Mouse (Mus musculus) hindbrain, embryonic 15.5 days (tissue): Measurements from ENCODE around the gene Wfdc2. TPM values are rescaled to one million over a fixed set of nuclear protein-coding genes. Genes with fewer than 3 reads are reported as not detected.

Source experiments
- ATAC-seq: fragments of 200-750 bp; cut with Nextera tagmentation; 2 replicates; pipeline ENCODE4 v1.8.0; 2017; ENCODE audit warnings: low read depth, moderate number of reproducible peaks, moderate TSS enrichment; ENCODE audit not compliant: low FRiP score
- H3K27ac ChIP-seq: fragments of 300-500 bp; sonication (generic); replicated peaks from 2 replicates; pipeline ENCODE4 v1.5.1; 2015; ENCODE audit warnings: mild to moderate bottlenecking, inconsistent platforms
- H3K27me3 ChIP-seq: fragments of 300-500 bp; sonication (generic); 2 replicates; pipeline ENCODE4 v1.6.1; 2015; ENCODE audit warnings: control low read depth, inconsistent platforms
- H3K36me3 ChIP-seq: fragments of 300-500 bp; sonication (generic); 2 replicates; pipeline ENCODE4 v1.6.1; 2015; ENCODE audit warnings: control low read depth, inconsistent platforms
- H3K4me1 ChIP-seq: fragments of 300-500 bp; sonication (generic); replicated peaks from 2 replicates; pipeline ENCODE4 v1.6.1; 2015; ENCODE audit warnings: control low read depth, inconsistent platforms
- H3K4me2 ChIP-seq: fragments of 300-500 bp; sonication (generic); 2 replicates; pipeline ENCODE4 v1.6.1; 2015; ENCODE audit warnings: moderate library complexity, mild to moderate bottlenecking, inconsistent platforms
- H3K4me3 ChIP-seq: fragments of 300-500 bp; sonication (generic); 2 replicates; pipeline ENCODE4 v1.5.1; 2015; ENCODE audit warnings: mild to moderate bottlenecking, inconsistent platforms
- H3K9ac ChIP-seq: fragments of 300-500 bp; sonication (generic); 2 replicates; pipeline ENCODE4 v1.6.1; 2015; ENCODE audit warnings: inconsistent platforms
- H3K9me3 ChIP-seq: fragments of 300-500 bp; sonication (generic); 2 replicates; pipeline ENCODE4 v1.6.1; 2016; ENCODE audit warnings: control low read depth, inconsistent platforms
- WGBS: fragments of 180-500 bp; shearing (Covaris S2); methylation state at CpG from one replicate; pipeline ENCODE4 v1.1.7; 2015; 5-methylcytosine and 5-hydroxymethylcytosine counted together
- polyA plus RNA-seq: library from polyadenylated mRNA; unstranded; fragments of >200 nt; fragmentation: Nextera tagmentation; extraction: Ambion mirVana; gene quantifications from 2 replicates; pipeline ENCODE4 v1.2.1, GENCODE M21; 2015

The Wfdc2 gene
- polyA plus RNA-seq = 1.1 and 4.4 TPM in 2 replicates

GRCm38 (mm10) chr2:164562391-164563188 lies at the start of gene Wfdc2:
Gene Wfdc2, plus strand, starts transcription at chr2:164562413.
- Histone ChIP-seq H3K9me3 (no peaks in the 10 kb centered on the region), H3K4me3 (peak within 1 kb of the TSS; percentile 44), H3K27me3 (peaks cover 25% of the 10 kb centered on the region), H3K27ac (no peak within 1 kb of the TSS), H3K4me2 (peak within 1 kb of the TSS; percentile 95), H3K36me3 (no peaks in the 10 kb centered on the region), H3K9ac (peak within 1 kb of the TSS; percentile 34), H3K4me1 (peaks cover 19% of the 10 kb centered on the region)
- 3% methylated on average over 24 of the region's 24 CpGs for WGBS
- ATAC-seq = no peak

GRCm38 (mm10) chr2:164513389-164513788 lies 48.8 kb upstream of the Wfdc2 start:
- Histone ChIP-seq H3K36me3 (no peaks in the 10 kb centered on the region), H3K4me1 (no peaks in the 10 kb centered on the region), H3K4me3 (no peak overlapping the region), H3K9ac (no peak overlapping the region), H3K9me3 (no peaks in the 10 kb centered on the region), H3K27ac (no peak overlapping the region), H3K4me2 (no peak overlapping the region), H3K27me3 (no peaks in the 10 kb centered on the region)
- 72% methylated on average over 8 of the region's 8 CpGs for WGBS
- no peak for ATAC-seq

GRCm38 (mm10) chr2:164514916-164515315 lies 47.3 kb upstream of the Wfdc2 start:
- Histone ChIP-seq H3K36me3 (no peaks in the 10 kb centered on the region), H3K27me3 (no peaks in the 10 kb centered on the region), H3K4me3 (no peak overlapping the region), H3K9me3 (no peaks in the 10 kb centered on the region), H3K4me1 (no peaks in the 10 kb centered on the region), H3K27ac (no peak overlapping the region), H3K4me2 (no peak overlapping the region), H3K9ac (no peak overlapping the region)
- 81% methylated on average over 3 of the region's 3 CpGs for WGBS
- no peak for ATAC-seq

- Histone ChIP-seq H3K4me1 (no peaks in the 10 kb centered on the region), H3K9ac (no peak overlapping the region), H3K36me3 (no peaks in the 10 kb centered on the region), H3K27ac (no peak overlapping the region), H3K9me3 (no peaks in the 10 kb centered on the region), H3K4me2 (no peak overlapping the region), H3K4me3 (no peak overlapping the region), H3K27me3 (no peaks in the 10 kb centered on the region)
- ATAC-seq = no peak
- WGBS = 77% methylated on average over 9 of the region's 9 CpGs
Measured at GRCm38 (mm10) chr2:164515897-164516296, 46.3 kb upstream of the Wfdc2 start.

GRCm38 (mm10) chr2:164516592-164516991 lies 45.6 kb upstream of the Wfdc2 start:
- ATAC-seq = no peak
- no peak overlapping the region for H3K27ac ChIP-seq
- no peaks in the 10 kb centered on the region for H3K27me3 ChIP-seq
- H3K4me3 ChIP-seq = no peak overlapping the region
- H3K4me2 ChIP-seq = no peak overlapping the region
- no peaks in the 10 kb centered on the region for H3K36me3 ChIP-seq
- WGBS = 83% methylated on average over 11 of the region's 11 CpGs
- no peaks in the 10 kb centered on the region for H3K4me1 ChIP-seq
- no peaks in the 10 kb centered on the region for H3K9me3 ChIP-seq
- no peak overlapping the region for H3K9ac ChIP-seq

GRCm38 (mm10) chr2:164517485-164518221 lies 44.6 kb upstream of the Wfdc2 start:
- Histone ChIP-seq H3K4me1 (no peaks in the 10 kb centered on the region), H3K27me3 (no peaks in the 10 kb centered on the region), H3K27ac (no peak overlapping the region), H3K4me3 (no peak overlapping the region), H3K4me2 (no peak overlapping the region), H3K9me3 (no peaks in the 10 kb centered on the region), H3K36me3 (no peaks in the 10 kb centered on the region), H3K9ac (no peak overlapping the region)
- no peak for ATAC-seq
- WGBS = 29% methylated on average over 10 of the region's 10 CpGs

GRCm38 (mm10) chr2:164518266-164519170 lies 43.7 kb upstream of the Wfdc2 start:
- 60% methylated on average over 11 of the region's 11 CpGs for WGBS

GRCm38 (mm10) chr2:164519171-164519526 lies 43.1 kb upstream of the Wfdc2 start:
- no peak for ATAC-seq
- Histone ChIP-seq H3K27me3 (no peaks in the 10 kb centered on the region), H3K9me3 (no peaks in the 10 kb centered on the region), H3K27ac (no peak overlapping the region), H3K4me3 (no peak overlapping the region), H3K4me1 (no peaks in the 10 kb centered on the region), H3K9ac (no peak overlapping the region), H3K36me3 (no peaks in the 10 kb centered on the region), H3K4me2 (no peak overlapping the region)
- 82% methylated on average over 6 of the region's 6 CpGs for WGBS

More at GRCm38 (mm10) chr2:164518266-164519170, 43.7 kb upstream of the Wfdc2 start:
- Histone ChIP-seq H3K9me3 (no peaks in the 10 kb centered on the region), H3K4me1 (no peaks in the 10 kb centered on the region), H3K4me3 (no peak overlapping the region), H3K9ac (no peak overlapping the region), H3K27ac (no peak overlapping the region), H3K36me3 (no peaks in the 10 kb centered on the region), H3K4me2 (no peak overlapping the region), H3K27me3 (no peaks in the 10 kb centered on the region)
- no peak for ATAC-seq

GRCm38 (mm10) chr2:164520782-164521181 lies 41.4 kb upstream of the Wfdc2 start:
- no peaks in the 10 kb centered on the region for H3K4me1 ChIP-seq
- H3K9me3 ChIP-seq = no peaks in the 10 kb centered on the region
- no peak overlapping the region for H3K9ac ChIP-seq
- H3K36me3 ChIP-seq = no peaks in the 10 kb centered on the region
- no peak for ATAC-seq
- no peak overlapping the region for H3K4me2 ChIP-seq
- no peak overlapping the region for H3K27ac ChIP-seq
- H3K4me3 ChIP-seq = no peak overlapping the region
- no peaks in the 10 kb centered on the region for H3K27me3 ChIP-seq
- 15% methylated on average over 3 of the region's 3 CpGs for WGBS

GRCm38 (mm10) chr2:164521841-164522240 lies 40.4 kb upstream of the Wfdc2 start:
- Histone ChIP-seq H3K9ac (no peak overlapping the region), H3K36me3 (no peaks in the 10 kb centered on the region), H3K4me2 (no peak overlapping the region), H3K27me3 (no peaks in the 10 kb centered on the region), H3K4me3 (no peak overlapping the region), H3K4me1 (no peaks in the 10 kb centered on the region), H3K9me3 (no peaks in the 10 kb centered on the region), H3K27ac (no peak overlapping the region)
- no peak for ATAC-seq
- 23% methylated on average over 11 of the region's 11 CpGs for WGBS

GRCm38 (mm10) chr2:164522280-164522679 lies 39.9 kb upstream of the Wfdc2 start:
- ATAC-seq = no peak
- Histone ChIP-seq H3K4me2 (no peak overlapping the region), H3K9ac (no peak overlapping the region), H3K4me3 (no peak overlapping the region), H3K27me3 (no peaks in the 10 kb centered on the region), H3K36me3 (no peaks in the 10 kb centered on the region), H3K9me3 (no peaks in the 10 kb centered on the region), H3K4me1 (no peaks in the 10 kb centered on the region), H3K27ac (no peak overlapping the region)
- WGBS = 40% methylated on average over 8 of the region's 8 CpGs
